Mouse (Mus musculus) ovary, postnatal 10 days (tissue): ENCODE results near the gene Prss38.
"Not testable (repeated sequence)": the region's sequence is repeated elsewhere in the genome, so short reads cannot be mapped to it uniquely, and the experiment has no call there.

Source experiments
- DNase-seq: peaks from one replicate; pipeline ENCODE4 v3.0.0; 2022; ENCODE audit warnings: low spot score

Gene Prss38

DNA sequence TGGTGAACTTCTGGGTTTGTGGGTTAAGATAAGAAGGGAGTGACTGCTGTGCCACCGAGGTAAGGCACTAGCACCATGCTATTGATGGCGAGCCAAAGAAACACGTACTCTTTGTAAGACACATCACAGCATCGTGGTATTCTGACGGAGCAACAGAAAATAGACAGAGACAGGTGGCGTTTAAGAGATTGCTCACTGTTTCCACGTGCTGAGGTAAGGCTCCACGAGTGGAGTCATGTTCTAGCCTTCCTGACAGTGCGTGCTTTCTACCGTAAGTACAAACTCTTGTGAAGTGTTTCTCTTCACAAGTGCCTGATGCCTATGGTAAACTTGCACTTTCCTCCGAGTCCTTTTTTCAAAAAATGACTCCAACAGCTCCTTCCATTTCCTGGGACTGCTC lies 5.6 kb downstream of the Prss38 start:
- DNase-seq = no peak

DNA sequence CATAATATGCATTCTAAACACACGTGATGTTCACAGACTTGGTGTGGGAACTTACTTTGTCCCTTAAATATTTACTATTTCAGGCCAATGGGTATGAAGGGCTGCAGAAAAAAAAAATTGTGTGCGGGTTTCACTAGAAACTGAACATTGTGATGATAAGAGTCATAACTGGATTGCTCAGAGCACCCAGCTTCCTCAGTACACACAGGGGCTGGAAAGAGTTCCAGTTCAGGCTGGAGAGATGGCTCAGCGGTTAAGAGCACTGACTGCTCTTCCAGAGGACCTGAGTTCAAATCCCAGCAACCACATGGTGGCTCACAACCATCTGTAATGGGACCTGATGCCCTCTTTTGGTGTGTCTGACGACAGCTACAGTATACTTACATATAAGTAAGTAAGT lies 7.5 kb downstream of the Prss38 start:
- not testable (repeated sequence) for DNase-seq

DNA sequence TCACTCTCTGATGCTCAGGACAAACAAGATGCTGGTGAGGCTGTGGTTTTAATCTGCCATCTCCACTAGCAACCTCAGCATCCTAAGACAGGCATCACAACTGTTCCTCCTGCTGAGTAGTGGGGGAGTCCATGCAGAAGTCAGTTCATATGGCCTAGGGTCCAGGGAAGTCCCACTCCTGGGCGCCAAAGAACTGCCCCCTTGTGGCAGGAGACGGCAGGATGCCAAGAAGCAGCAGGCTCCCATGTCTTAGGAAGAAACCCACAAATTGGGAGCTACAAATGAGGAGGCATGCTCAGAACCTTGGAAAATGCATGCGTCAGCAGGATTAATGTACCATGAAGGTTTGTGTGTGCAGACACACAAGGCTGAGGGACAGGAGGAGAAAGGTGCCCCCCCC lies 8.8 kb downstream of the Prss38 start:
- DNase-seq = no peak

DNA sequence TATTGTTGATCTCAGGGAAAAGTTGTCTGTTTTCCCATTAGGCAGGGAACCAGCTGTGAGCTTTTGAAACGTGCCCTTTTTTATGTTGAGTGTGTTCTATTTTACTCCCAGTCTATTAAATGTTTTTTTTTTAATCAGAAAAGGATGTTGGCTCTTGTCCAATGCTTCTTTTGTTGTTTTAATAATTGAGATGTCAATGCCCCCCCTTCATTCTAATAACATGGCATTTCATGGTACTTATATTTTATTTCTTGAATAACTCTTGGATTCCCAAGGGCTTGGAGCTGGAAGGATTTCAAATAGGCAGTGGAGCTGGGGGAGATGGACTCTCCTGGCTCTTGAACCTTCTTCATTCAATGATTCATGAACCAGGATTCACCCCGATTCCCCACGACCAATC lies 9.4 kb downstream of the Prss38 start:
- DNase-seq = no peak

DNA sequence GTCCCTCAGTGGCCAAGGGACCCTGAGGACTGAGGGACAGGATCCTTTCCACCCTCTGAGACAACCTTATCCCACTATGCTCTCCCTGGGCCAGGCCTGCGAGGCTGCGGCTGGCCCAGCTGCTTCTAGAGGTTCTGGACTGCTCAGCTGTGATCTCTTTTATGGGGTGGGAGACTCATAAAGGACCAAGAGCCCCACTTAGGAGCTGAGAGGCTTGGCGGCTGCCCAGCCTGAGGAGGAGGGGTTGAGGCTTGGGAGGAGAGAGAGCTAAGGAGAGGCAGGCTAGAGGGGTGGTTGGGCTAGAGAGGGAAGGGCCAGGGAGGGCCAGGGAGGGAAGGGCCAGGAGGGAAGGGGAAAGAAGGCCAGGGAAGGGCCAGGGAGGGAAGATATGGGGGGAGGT lies 11.0 kb downstream of the Prss38 start:
- DNase-seq = no peak

DNA sequence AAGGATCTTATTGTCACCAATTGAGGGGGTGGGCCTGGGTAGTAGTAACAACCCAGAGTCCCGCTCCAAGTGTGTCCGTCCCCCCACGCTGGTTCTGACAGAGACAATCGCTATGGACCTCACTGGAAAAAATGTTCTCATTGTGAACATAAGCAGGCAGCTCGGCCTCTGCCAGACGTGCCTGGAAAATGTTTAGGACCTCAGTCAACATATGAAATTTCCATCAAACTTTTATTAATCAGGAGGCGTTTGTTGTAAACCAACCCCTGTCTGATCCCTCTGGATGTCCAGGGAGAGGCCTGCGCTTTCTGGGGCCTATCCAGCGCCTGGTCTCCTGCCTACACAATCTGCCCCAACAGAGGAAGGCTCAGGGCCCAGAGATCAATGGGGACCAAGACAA lies 11.4 kb downstream of the Prss38 start:
- no peak for DNase-seq

DNA sequence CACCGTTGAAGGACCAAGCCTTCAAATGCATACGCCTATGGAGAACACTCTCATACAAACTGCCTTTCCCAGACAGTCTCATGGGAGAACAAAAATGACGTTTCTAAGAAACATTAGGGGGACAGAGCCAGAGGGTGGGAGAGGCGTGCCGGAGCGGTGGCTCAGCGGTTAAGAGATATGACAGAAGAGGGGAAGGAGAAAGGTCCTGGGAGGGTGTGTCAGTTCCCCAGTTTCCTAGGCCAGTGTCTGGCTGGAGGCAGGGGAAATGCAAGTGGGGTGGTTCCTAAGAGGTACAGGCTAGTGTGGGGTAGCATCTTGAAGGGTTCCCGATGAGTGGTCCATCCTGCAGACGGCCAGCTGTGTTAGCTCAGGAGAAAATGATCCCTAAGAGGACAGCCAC lies 14.2 kb downstream of the Prss38 start:
- no peak for DNase-seq

DNA sequence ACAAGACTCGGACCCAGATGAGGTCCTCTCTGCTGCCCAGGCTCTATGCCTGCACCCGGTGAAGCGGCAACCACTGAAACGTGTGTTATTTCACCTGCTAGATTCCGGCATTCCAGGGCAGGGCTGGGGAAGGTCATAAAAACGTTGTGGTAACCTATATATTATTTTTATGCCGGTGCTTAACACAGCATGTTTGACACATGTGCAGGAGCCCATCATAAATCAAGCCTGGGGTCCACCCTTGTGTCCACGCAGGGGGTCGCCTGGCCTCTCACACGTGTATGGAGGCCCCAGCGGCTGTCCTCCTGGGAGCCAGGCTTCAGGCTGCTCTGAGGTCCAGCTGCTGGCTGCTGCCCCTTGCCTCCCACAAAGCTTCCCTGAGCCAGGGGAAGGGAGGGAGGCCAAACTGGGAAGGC lies 18.6 kb downstream of the Prss38 start:
- DNase-seq = no peak

DNA sequence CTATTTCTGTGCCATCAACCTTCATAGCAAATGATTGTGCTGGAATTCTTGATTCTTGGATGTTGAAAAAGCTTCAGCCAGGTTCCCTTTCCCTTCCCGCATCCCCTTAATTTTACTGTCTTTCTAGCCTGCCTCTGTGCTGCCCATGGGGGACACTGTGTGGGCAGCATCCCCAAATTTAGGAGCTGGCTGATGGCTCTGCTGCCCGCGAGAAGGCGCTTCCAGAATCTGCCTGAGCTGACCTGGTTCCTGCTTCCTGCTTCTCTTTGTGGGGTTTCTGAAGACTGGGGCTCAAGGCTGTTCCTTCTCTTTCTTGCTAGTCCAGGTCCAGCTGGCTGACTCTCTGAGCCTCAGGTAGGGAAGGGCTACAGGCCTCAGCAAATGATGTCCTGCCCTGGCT lies 20.7 kb downstream of the Prss38 start:
- DNase-seq = no peak

DNA sequence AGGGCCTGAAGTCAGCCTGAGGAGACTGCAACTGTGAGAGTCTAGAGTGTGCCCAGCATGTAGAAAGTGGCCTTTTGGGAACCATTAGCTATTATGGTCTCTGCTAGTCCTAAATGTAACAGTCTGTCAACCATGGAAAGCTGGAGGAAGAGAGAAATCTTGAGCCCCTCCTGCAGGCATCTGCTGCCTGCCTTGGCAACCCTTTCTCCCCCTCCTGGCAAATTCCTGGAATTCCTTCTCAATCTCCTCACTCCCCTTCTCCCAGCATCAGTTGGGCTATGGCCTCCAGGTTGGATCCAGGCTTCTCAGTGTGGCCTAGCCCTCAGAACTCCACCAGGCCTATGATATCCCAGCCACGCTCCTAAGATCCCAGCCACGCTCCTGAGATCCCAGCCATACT lies 25.1 kb downstream of the Prss38 start:
- DNase-seq = no peak

DNA sequence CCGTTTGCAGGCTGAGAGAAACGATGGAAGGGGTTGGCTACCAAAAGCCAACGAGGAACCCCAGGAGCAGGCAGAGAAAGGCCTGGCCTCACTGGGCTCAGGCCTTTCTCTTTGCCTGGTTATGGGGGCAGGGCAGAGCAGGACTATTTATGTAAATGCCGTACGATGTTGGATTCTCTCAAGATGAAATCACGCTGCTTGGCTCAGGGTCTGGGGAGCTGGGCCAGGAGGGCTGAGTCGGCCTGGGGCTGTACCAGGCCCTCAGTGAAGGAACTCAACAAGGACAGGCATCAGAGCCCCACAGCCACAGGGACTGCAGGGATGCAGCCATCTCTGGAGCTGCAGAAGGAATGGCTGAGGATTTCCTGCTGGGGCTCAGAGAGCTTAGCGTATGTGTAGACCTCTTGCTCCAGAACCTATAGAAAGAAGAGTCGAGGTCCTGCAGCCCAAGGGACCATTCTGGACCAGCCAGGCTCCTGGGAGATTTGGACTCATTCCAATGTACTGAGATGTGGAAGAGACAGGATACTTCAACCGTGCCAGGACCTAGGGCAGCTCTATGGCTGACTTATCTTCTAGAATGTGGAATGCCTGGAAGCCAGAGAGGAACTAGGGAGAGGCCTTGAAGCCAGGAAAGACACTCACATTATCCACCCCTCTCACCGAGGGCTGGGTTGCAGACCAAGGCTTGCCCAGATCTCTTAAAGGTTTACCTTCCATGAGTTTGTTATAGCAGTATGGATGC lies 29.1 kb downstream of the Prss38 start:
- no peak for DNase-seq

DNA sequence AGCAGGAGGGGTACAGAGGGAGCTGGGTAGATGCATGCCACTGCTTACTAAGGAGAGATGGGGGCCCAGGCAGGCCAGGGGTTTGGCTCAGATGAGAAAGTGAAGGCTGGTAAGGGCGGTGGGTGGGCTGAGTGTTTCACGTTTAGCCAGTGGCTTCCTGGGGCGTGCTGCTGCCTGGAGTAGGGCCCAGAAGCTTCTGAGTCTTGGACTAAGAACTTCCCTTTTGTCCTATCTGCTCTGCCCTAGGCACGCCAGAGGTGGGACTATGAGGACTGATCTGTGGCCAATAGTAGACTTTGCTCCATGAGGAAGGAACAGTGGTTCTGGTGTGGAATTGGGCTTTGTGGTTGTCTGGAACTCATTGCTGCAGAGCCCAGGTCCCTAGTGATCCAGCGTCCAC lies 32.5 kb downstream of the Prss38 start:
- DNase-seq = no peak

DNA sequence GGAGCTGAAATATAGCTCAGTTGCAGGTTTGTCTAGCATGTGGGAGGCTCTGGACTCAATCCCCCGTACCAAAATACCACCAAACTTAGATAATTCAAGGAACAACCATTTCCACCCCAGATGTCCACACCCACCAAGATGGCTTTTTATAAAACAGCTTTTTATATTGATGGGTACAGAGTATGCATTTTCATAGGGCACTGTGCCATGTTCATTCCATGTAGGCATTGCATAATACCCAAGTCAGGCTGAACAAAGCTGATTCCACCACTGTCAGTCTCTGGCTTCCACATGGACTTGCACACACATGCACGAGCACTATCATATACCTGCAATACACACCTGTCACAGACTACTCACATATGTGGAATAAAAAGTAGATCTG lies 36.7 kb downstream of the Prss38 start:
- DNase-seq = no peak

DNA sequence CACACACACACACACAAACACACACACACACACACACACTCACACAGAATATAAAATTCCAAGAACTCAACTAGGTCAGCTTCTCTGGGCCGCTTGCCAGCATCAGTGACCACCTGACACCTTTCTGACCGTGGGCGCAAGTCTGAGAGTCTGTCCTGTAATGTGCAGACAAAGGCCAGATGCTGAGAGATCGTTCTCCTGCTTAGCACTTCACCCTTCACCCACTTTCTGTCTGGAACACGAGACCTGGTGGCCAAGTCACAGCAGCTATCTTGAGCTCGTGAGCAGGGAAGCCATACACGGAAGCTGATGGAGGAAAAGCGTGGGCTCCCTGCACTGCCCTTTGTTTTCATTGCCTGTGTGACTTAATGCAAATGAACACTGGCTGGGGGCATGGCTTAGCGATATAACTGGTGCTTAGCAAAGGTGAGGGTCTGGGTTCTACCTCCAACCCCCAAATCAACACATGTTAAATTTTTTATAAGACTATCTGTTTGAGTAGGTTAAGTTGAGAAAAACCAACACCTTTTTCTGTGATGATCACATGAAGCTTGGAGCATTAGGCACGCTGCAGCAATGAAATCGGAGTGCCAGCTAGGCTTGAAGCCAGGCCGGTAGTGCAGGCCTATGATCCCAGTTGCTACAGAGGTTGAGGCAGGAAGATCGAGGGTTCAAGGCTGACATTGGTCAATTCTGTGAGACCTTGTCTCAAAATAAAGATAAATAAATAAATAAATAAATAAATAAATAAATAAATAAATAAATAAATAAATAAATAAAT lies 37.3 kb downstream of the Prss38 start:
- DNase-seq = no peak

DNA sequence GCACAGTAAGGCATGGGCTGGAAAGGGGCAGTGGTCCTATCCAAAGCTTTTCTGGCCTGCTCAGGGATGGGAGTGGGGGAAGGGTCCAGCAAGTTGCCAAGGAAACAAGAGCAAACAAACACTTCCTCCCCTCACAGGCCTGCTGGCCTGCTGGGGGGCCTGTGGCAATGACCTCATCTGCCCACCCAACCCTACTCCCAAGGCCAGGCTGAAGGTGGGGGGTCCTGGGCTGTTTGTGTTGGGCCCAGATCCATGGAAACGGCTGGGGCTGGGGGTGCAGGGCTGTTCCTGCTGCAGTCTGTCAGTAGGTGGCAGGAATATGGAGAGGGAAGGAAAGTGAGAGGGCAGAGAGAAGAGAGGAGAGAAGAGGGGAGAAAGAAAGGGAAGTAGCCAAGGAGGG lies 39.1 kb downstream of the Prss38 start:
- no peak for DNase-seq

DNA sequence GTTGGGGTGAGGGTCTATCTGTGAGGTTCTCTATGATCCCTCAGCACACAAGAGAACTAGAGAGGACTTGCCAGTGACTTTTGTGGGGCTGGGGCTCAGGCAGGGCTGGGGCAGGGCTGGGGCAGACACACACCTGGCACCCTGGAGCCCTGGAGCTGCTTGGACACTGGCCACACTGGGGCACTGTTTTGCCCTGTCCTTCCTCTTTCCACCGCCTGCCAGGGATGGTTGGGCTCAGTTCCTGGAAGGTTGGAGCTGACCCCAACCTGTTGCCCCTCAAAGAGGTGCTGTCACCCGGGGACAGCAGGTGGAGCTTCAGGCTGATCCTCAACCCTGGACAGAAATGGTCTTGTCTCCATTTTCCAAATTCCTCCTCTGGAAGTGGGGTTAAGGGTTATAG lies 39.5 kb downstream of the Prss38 start:
- no peak for DNase-seq

DNA sequence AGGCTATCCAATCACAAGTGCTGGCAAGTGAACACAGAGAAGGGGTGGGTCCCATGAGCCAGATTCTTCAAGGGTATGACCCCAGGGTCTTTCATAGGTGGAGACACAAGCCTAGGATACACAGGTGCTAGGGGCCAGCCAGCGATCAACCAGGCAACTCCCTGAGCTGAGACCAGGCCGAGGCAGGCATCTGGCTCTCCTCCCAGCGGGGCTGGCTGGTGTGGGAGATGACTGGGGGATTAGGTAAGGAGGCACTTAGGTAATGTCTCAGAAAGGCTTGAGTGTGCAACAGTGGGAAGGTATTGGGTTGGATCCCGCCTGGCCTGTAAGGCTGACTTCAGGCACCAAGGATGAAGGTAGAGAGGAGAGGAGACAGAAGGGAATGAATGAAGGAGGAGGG lies 40.3 kb downstream of the Prss38 start:
- no peak for DNase-seq

DNA sequence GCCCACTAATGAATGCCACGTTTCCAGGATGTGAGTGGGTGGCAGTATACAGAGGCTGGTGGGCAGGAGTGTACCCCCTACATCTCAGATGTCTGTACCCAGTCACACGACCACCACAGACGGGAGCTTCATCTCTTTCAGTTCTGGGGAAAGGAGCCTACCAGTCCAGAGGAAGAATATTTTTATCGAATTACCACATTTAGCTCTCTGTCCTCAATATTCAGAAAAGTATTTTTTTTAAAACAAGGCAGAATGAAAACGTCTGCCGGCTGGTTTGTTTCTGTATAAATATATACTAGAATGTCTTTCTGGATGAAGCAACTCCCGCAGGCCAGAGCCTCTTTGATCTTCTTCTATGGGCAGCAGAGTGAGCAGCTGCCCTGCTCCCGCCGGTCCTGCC lies 42.5 kb downstream of the Prss38 start:
- no peak for DNase-seq

DNA sequence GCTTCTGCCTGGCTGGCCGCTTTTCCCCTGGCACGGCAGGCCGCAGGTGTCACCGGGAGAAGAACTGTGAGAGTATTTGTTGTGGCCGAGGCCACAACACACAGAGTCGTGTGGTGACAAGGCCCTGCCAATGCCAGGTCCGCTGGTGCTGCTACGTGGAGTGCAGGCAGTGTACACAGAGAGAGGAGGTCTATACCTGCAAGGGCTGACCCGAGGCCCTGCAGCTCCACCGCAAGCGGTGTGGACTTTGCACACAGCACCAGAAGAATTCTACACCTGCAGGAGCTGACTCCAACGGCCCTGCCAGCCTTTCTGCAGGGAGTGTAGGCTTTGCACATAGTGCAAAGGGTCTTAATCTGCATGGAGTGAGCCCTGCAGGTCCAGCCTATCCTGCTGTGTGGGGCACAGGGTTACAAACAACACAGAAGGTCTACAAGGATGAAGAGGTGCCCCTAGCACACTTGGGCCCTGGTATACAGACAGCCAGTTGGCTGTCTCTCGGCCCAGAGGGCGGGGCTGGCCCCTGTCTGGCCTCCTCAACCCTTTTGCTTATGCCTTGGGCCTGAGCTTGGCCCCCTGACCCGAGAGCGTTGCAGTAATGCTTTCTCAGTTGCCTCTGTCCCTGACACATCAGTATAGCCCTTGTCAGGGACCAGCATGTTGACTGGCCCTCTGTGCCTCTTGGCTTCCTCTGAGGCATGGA lies 44.1 kb downstream of the Prss38 start:
- DNase-seq = no peak

DNA sequence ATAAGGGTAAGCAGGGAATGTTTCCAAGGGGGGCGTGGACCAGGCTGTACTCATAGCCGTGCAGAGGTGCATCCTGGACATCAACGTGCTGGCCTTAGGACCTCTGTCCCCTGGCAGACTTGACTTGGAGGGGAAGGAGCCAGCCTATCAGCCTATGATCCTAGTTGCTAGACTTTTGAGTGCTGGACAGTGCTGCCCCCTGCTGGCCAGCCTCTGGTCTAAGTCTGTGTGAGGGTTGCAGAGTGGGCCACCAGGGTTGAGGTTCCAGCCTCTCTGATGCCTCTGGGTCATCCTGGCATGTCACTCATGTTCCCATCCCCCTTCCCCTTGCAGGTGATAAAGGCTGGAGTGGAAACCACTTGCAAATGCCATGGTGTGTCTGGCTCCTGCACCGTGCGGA lies 44.9 kb downstream of the Prss38 start:
- no peak for DNase-seq

DNA sequence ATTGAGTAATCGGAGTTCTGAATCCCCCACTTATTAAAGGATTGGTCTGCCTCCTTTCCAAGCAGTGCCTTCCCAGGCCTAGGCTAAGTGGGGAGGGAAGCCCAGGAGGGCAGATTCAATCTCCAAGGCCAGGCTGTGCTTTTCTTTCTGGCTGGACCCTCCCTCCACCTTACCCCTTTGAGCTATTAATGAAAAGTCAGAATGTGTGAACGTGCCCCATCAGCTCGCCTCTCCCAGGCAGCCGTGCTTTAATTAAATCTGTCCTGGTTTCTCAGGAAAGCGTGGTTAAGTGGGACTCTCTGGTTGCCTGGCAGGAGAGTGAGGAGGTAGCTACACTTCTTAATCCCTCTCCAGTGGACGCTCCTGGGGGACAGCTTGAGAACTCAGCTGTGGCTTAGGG lies 45.8 kb downstream of the Prss38 start:
- no peak for DNase-seq

DNA sequence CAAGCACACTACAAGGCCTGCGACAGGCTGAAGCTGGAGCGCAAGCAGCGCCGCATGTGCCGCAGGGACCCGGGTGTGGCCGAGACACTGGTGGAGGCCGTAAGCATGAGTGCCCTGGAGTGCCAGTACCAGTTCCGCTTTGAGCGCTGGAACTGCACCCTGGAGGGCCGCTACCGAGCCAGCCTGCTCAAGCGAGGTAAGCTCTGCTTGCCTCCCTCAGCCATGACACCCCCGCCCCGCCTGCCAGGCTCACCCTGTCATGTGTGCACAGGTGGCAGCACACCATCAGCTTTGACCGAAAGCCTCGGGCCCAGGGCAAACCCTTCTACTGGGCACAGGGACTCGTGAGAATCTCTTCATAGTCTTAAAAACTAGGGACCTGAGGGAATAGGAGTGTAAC lies 47.8 kb downstream of the Prss38 start:
- DNase-seq = no peak

DNA sequence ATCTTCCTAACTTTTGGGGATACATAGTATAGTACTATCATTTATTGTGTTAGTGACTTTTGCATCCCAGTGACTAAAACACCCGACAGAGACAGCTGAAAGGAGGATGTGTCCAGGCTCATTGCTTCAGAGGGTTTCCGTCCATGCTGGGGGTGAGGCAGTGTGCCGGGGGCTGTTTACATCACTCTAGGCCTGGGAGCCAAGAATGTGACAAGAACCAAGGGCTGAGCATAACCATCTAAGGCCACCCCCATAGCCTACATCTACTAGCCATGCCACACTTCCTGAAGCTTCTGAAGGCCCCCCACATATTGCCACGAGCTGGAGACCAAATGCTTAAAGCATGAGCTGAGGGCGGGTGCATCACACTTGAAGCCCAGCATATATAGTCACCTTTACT lies 50.7 kb downstream of the Prss38 start:
- DNase-seq = no peak
